Mouse (Mus musculus): ENCODE results near the gene Mtrex. TPM values are rescaled to one million over a fixed set of nuclear protein-coding genes. Genes with fewer than 3 reads are reported as not detected.

The Mtrex gene
- total RNA-seq, 2 experiments from 2014 or later, result 24.3 to 24.8 TPM

DNA sequence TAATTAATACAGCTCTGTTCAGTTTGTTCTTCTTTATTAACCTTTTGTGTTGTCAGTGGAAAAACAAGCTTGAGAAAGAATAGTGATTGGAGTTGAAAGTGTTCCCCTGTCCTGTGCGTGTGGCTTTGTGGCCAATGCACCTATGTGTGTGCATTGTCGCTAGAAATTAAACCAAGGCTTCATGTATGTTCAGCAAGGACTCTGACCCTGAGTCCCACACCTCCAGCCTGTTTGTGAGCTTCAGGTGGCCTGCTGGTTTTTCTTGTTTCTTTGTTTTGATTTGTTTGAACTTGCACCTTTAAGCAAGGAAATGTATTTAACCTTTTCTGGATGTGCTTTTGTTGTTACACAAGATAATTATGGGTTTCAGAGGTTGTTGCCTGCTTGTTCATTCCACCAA, 97.6 kb downstream of the Mtrex start:
- no peak for DNase-seq

DNA sequence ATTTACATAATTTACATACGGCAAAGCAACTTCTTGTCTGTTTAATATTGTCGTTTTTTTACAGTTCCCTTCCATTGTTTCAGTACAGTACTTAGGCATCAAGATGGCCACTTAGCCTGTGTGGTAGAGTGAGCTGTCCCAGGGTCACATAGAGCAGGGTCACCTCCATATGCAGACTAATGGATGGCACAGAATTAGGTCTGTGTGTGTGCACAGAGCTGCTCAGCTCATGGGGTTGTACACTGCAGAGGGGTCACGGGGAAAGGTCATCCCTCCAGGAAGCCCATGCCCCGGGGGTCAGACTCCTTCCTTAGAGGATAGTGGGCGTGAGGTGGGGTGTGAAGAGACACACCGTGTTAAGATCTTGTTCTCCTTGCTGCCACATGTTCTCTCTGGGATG, 101.7 kb downstream of the Mtrex start:
- DNase-seq, result no peak

DNA sequence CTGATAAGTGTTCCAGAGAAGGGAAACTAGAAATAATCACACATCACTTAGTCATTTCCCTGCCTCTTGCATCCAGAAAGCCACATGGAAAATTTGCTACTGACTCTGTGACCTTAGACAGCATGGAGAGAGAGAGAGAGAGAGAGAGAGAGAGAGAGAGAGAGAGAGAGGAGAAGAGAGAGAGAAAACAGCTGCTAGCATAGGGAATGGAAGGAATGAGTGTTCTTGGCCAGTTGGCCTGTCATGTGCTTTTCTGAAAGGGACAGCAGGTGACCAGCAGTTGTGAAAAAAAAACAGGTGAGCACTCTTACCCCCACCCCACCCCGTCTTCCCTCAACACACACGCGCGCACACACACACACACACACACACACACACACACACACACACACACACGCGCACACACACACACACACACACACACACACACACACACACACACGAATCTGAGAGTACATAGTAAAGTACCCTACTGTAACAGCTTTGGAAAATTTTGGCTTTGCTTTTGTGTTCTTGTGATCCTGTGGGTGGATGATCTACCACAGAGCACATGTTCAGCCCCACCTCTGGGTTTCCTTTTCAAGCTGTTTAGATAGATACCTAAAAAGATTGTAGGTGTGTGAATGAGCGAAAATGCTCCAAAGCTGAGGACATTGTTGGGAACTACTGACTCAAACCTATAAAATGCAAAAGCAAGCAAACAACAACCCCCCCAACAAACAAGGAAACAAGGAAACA, 103.1 kb downstream of the Mtrex start:
- DNase-seq, result peak; percentile 32

DNA sequence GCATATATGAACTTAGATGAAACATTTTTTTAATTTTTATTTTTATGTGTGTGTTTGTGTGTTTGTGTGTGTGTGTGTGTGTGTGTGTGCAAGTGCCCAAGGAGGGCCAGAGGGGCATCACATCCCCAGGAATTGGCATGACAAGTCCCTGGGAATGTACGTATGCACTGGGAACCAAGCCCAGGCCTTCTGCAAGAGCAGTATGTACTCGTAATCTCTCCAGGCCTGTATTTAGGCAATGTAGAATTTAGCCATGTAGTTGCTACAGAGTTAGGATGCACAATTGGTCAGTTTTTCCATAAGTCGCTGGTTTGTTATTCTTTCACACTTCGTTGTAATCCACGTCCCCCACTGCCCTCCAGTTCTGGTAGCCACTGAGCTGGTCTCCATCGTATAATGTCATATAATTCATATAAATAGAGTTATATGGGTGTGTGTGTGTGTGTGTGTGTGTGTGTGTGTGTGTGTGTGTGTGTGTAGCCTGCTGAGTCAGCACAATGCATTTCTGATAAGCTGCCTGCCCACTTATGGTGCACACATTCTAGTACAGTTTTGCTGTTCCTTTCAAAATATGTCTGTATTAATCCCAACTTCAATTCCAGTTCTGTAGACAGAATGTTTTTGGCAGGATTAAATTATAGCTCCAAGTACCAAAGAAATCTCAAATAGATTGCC, 103.8 kb downstream of the Mtrex start:
- no peak for DNase-seq

DNA sequence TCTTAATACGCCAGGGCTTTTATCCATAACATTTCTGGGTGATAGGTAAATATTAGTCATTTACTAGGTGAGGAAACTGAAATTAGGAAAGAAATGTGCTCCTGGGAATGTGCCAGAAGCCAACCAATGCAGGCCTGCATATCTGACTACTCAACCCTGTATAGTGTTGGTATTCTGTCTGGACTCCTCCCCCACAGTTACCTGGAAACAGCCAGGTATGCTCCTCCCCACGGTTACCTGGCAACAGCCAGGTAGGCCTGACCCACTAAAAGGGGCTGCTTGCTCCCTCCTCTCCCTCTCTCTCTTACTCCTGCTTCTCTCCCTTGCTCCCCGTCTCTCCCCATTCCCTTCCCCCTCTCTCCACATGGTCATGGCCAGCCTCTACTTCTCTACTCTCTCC, 104.8 kb downstream of the Mtrex start:
- DNase-seq, result no peak

DNA sequence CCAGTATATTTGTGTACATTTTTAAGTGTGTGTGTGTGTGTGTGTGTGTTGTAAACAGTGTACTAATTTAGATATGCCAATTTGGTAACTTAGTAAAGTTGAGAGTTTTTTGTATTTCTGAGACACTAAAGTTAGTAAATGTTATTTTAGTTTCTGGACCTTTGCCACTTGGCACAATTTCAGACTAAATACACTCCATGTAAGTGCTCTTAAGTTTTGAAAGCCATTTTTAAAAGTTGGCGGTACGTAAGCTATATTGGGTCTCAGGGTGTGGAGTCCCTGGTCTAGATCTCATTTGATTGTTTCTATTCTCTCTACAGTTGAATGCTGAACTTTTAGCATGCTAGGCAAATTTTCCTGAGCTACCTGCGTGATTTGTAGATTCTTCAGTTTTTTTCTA, 109.1 kb downstream of the Mtrex start:
- no peak for DNase-seq

Other genes with a start within 250 kb of the Mtrex start
- gene Plpp1, start 126.6 kb downstream of the Mtrex start, total RNA-seq (2021), result 10 to 100 TPM; 35.9 to 43.0 TPM
- gene Dhx29, start 56 bp upstream of the Mtrex start, total RNA-seq (2021), result 10 to 100 TPM; 11.0 to 12.0 TPM
- gene Ccno, start 60.4 kb upstream of the Mtrex start, total RNA-seq (2021), result not detected
- gene Mcidas, start 66.4 kb upstream of the Mtrex start, total RNA-seq (2021), result not detected
- not detected for gene Cdc20b, start 107.7 kb upstream of the Mtrex start, total RNA-seq (2021)
- 10 to 100 TPM; 10.3 to 16.3 TPM for gene Gpx8, start 119.0 kb upstream of the Mtrex start, total RNA-seq (2021)
- gene Gzma, start 173.6 kb upstream of the Mtrex start, total RNA-seq (2021), result not detected

All from gastrocnemius, postnatal 25 days (tissue).